Mouse (Mus musculus): ENCODE data around the gene Angel1. TPM values are rescaled to one million over a fixed set of nuclear protein-coding genes. Genes with fewer than 3 reads are reported as not detected.

Gene Angel1
- total and polyA plus RNA-seq, 2 experiments from 2014 or later, result 9.3 to 10.0 TPM

- Histone ChIP-seq H3K27me3 (ENCODE audit: insufficient read depth, low read length) (no peaks in the 10 kb centered on the region), H3K9me3 (ENCODE audit: low read length) (no peaks in the 10 kb centered on the region)
- ATAC-seq, result no peak
These were observed 54.2 kb downstream of the Angel1 start for GRCm38 (mm10) chr12:86672105-86672504.

DNA sequence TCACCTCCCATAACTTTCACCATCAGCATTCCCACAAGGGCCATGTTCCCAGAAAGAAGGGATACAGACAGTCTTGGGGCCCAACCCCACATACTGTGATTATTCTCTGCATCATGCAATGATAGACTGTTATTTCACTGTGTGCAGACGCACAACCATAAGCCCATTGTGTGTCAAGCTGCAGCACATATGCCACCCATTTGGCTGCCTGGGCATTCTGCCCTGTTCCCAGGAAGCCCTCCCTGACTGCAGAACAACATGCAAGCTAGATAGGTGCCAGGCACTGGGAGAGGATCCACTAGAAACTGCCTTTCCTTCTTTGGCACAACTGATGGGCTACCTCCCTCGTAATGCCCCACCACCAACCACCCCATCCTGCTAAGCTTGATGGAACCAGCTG is 57.9 kb downstream of the Angel1 start:
- ATAC-seq (no peak), DNase-seq (ENCODE audit: low spot score) (no peak)
- Histone ChIP-seq H3K27me3 (ENCODE audit: insufficient read depth, low read length) (no peaks in the 10 kb centered on the region), H3K4me3 (ENCODE audit: low read length) (no peak overlapping the region), H3K4me1 (ENCODE audit: insufficient read depth, low read length) (no peaks in the 10 kb centered on the region), H3K9me3 (ENCODE audit: low read length) (no peaks in the 10 kb centered on the region), H3K4me2 (ENCODE audit: low read depth, low read length) (no peak overlapping the region), H3K27ac (no peak overlapping the region), H3K9ac (replicated peaks; ENCODE audit: low read length) (no peak overlapping the region), H3K36me3 (ENCODE audit: insufficient read depth, low read length) (no peaks in the 10 kb centered on the region)
- WGBS, result 76% methylated on average over 2 of the region's 2 CpGs
- no peak for TF ChIP-seq CTCF (IDR thresholded peaks at IDR 0.05; ENCODE audit: low read depth)

More at GRCm38 (mm10) chr12:86672105-86672504, 54.2 kb downstream of the Angel1 start:
- Histone ChIP-seq H3K9ac (replicated peaks; ENCODE audit: low read length) (no peak overlapping the region), H3K4me2 (ENCODE audit: low read depth, low read length) (no peak overlapping the region), H3K4me3 (ENCODE audit: low read length) (no peak overlapping the region), H3K36me3 (ENCODE audit: insufficient read depth, low read length) (no peaks in the 10 kb centered on the region), H3K4me1 (ENCODE audit: insufficient read depth, low read length) (no peaks in the 10 kb centered on the region), H3K27ac (no peak overlapping the region)
- DNase-seq (ENCODE audit: low spot score), result no peak
- 82% methylated on average over 4 of the region's 4 CpGs for WGBS
- no peak for TF ChIP-seq CTCF (IDR thresholded peaks at IDR 0.05; ENCODE audit: low read depth)

DNA sequence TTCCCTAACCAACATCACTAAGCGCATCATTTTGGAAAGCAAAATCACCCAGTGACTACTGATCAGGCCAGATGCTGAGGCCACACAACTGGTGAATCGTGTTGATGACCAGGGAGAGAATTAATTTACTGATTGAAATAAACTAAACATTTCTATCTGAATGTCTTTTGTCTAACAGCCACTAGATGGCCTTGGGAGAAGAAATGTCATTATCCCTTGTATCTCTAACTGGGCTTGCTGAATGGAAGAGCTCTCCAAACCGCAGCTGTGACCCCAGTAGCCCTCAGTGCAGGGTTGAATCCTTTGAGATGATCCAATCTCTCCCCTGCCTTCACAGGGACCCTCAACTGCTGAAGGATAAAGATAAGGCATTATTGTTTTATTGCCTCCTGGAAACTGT is 60.6 kb downstream of the Angel1 start:
- TF ChIP-seq CTCF (IDR thresholded peaks at IDR 0.05; ENCODE audit: low read depth), result peak; percentile 61
- peak; percentile 38 for DNase-seq (ENCODE audit: low spot score)
- 63% methylated on average over 3 of the region's 3 CpGs for WGBS

DNA sequence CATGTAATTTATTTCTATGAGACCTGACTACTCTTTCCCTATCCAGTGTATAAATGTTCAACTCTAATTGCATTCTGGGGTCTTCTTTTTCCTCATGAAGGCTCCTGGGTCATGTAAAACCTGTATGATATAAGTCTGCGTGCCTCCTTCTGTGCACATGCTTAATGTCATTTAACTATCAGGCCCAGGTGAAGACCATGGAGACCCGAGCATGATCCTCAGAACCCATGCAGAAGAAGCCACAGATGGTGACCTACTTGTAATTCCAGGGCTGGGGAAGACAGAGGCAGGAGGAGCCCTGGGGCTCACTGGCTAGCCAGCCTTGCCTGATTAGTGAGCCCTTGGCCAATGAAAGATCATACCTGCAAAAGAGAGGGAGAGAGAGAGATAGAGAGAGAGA is 65.8 kb downstream of the Angel1 start:
- Histone ChIP-seq H3K36me3 (ENCODE audit: insufficient read depth, low read length) (no peaks in the 10 kb centered on the region), H3K9me3 (ENCODE audit: low read length) (no peaks in the 10 kb centered on the region), H3K4me1 (ENCODE audit: insufficient read depth, low read length) (peaks cover 8% of the 10 kb centered on the region), H3K27ac (no peak overlapping the region), H3K4me2 (ENCODE audit: low read depth, low read length) (no peak overlapping the region), H3K9ac (replicated peaks; ENCODE audit: low read length) (no peak overlapping the region), H3K4me3 (ENCODE audit: low read length) (no peak overlapping the region), H3K27me3 (ENCODE audit: insufficient read depth, low read length) (no peaks in the 10 kb centered on the region)
- DNase-seq (ENCODE audit: low spot score) (no peak), ATAC-seq (no peak)
- WGBS, result 73% methylated on average over 2 of the region's 2 CpGs
- no peak for TF ChIP-seq CTCF (IDR thresholded peaks at IDR 0.05; ENCODE audit: low read depth)

More for the DNA sequence above, 60.6 kb downstream of the Angel1 start:
- Histone ChIP-seq H3K4me2 (ENCODE audit: low read depth, low read length) (no peak overlapping the region), H3K4me1 (ENCODE audit: insufficient read depth, low read length) (no peaks in the 10 kb centered on the region), H3K27me3 (ENCODE audit: insufficient read depth, low read length) (no peaks in the 10 kb centered on the region), H3K9me3 (ENCODE audit: low read length) (no peaks in the 10 kb centered on the region), H3K27ac (no peak overlapping the region), H3K36me3 (ENCODE audit: insufficient read depth, low read length) (no peaks in the 10 kb centered on the region), H3K4me3 (ENCODE audit: low read length) (no peak overlapping the region), H3K9ac (replicated peaks; ENCODE audit: low read length) (no peak overlapping the region)
- no peak for ATAC-seq

GRCm38 (mm10) chr12:86659447-86659968 is 66.8 kb downstream of the Angel1 start:
- no peak overlapping the region for H3K4me3 ChIP-seq (ENCODE audit: low read length)
- H3K9me3 ChIP-seq (ENCODE audit: low read length), result no peaks in the 10 kb centered on the region
- 0 out of 2 replicates have a peak overlapping the region, but pooled peaks have one; percentile 7 for H3K4me2 ChIP-seq (ENCODE audit: low read depth, low read length)
- peak overlapping the region; percentile 56 for H3K27ac ChIP-seq
- 4% methylated on average over 6 of the region's 6 CpGs for WGBS
- peaks cover 8% of the 10 kb centered on the region for H3K4me1 ChIP-seq (ENCODE audit: insufficient read depth, low read length)
- ATAC-seq, result peak; percentile 56
- DNase-seq (ENCODE audit: low spot score), result peak; percentile 67
- TF ChIP-seq CTCF (IDR thresholded peaks at IDR 0.05; ENCODE audit: low read depth), result no peak
- no peaks in the 10 kb centered on the region for H3K27me3 ChIP-seq (ENCODE audit: insufficient read depth, low read length)
- H3K36me3 ChIP-seq (ENCODE audit: insufficient read depth, low read length), result no peaks in the 10 kb centered on the region
- no peak overlapping the region for H3K9ac ChIP-seq (replicated peaks; ENCODE audit: low read length)

GRCm38 (mm10) chr12:86652570-86653041 is 73.7 kb downstream of the Angel1 start:
- Histone ChIP-seq H3K9ac (replicated peaks; ENCODE audit: low read length) (no peak overlapping the region), H3K27me3 (ENCODE audit: insufficient read depth, low read length) (no peaks in the 10 kb centered on the region), H3K4me2 (ENCODE audit: low read depth, low read length) (no peak overlapping the region), H3K4me1 (ENCODE audit: insufficient read depth, low read length) (peaks cover 8% of the 10 kb centered on the region), H3K36me3 (ENCODE audit: insufficient read depth, low read length) (no peaks in the 10 kb centered on the region), H3K4me3 (ENCODE audit: low read length) (no peak overlapping the region), H3K27ac (peak overlapping the region; percentile 56), H3K9me3 (ENCODE audit: low read length) (no peaks in the 10 kb centered on the region)
- peak; percentile 90 for DNase-seq (ENCODE audit: low spot score)
- no peak for TF ChIP-seq CTCF (IDR thresholded peaks at IDR 0.05; ENCODE audit: low read depth)
- ATAC-seq, result peak; percentile 94
- 45% methylated on average over 4 of the region's 4 CpGs for WGBS

GRCm38 (mm10) chr12:86651301-86651860 is 74.9 kb downstream of the Angel1 start:
- WGBS, result 83% methylated on average over 8 of the region's 8 CpGs
- ATAC-seq, result no peak
- no peak for DNase-seq (ENCODE audit: low spot score)

More at GRCm38 (mm10) chr12:86651301-86651860, 74.9 kb downstream of the Angel1 start:
- Histone ChIP-seq H3K4me3 (ENCODE audit: low read length) (no peak overlapping the region), H3K27me3 (ENCODE audit: insufficient read depth, low read length) (no peaks in the 10 kb centered on the region), H3K27ac (no peak overlapping the region), H3K9me3 (ENCODE audit: low read length) (no peaks in the 10 kb centered on the region), H3K4me1 (ENCODE audit: insufficient read depth, low read length) (peaks cover 18% of the 10 kb centered on the region), H3K4me2 (ENCODE audit: low read depth, low read length) (no peak overlapping the region), H3K9ac (replicated peaks; ENCODE audit: low read length) (no peak overlapping the region), H3K36me3 (ENCODE audit: insufficient read depth, low read length) (no peaks in the 10 kb centered on the region)
- TF ChIP-seq CTCF (IDR thresholded peaks at IDR 0.05; ENCODE audit: low read depth), result no peak

Other genes with a start within 250 kb of the Angel1 start
- 109 and 114 TPM in 2 replicates for gene Vash1, start 47.8 kb downstream of the Angel1 start, total RNA-seq (2014; rRNA removed)
- 25.0 and 26.5 TPM in 2 replicates for gene Vash1, start 47.8 kb downstream of the Angel1 start, polyA plus RNA-seq (2015; fragmentation: Nextera tagmentation; extraction: Ambion mirVana)
- not detected in 2 replicates for gene Lrrc74a, start 7.9 kb upstream of the Angel1 start, total RNA-seq (2014; rRNA removed)
- not detected in 2 replicates for gene Lrrc74a, start 7.9 kb upstream of the Angel1 start, polyA plus RNA-seq (2015; fragmentation: Nextera tagmentation; extraction: Ambion mirVana)
- gene Irf2bpl, start 158.3 kb upstream of the Angel1 start, total RNA-seq (2014; rRNA removed), result 146 and 159 TPM in 2 replicates
- gene Irf2bpl, start 158.3 kb upstream of the Angel1 start, polyA plus RNA-seq (2015; fragmentation: Nextera tagmentation; extraction: Ambion mirVana), result 59.4 and 66.9 TPM in 2 replicates
- 51.1 and 55.6 TPM in 2 replicates for gene Cipc, start 220.6 kb upstream of the Angel1 start, total RNA-seq (2014; rRNA removed)
- 27.6 and 29.6 TPM in 2 replicates for gene Cipc, start 220.6 kb upstream of the Angel1 start, polyA plus RNA-seq (2015; fragmentation: Nextera tagmentation; extraction: Ambion mirVana)

Data from hindbrain, postnatal 0 days (tissue).